Mouse (Mus musculus): ENCODE results near the gene Arhgap25.

Arhgap25 gene

GRCm38 (mm10) chr6:87449534-87449933, 83.5 kb downstream of the Arhgap25 start:
- DNase-seq (ENCODE audit: low read depth, low spot score): no peak

GRCm38 (mm10) chr6:87447217-87447616, 85.8 kb downstream of the Arhgap25 start:
- peak; percentile 27 for DNase-seq (ENCODE audit: low read depth, low spot score)

GRCm38 (mm10) chr6:87445222-87445621, 87.8 kb downstream of the Arhgap25 start:
- DNase-seq (ENCODE audit: low read depth, low spot score): no peak

GRCm38 (mm10) chr6:87443253-87443652, 89.8 kb downstream of the Arhgap25 start:
- DNase-seq (ENCODE audit: low read depth, low spot score): no peak

GRCm38 (mm10) chr6:87436745-87437144, 96.3 kb downstream of the Arhgap25 start:
- DNase-seq (ENCODE audit: low read depth, low spot score): no peak

GRCm38 (mm10) chr6:87435791-87436190, 97.3 kb downstream of the Arhgap25 start:
- no peak for DNase-seq (ENCODE audit: low read depth, low spot score)

GRCm38 (mm10) chr6:87428487-87429044, 104.5 kb downstream of the Arhgap25 start, which contains the start of gene Bmp10:
Gene Bmp10 (plus strand): TSS chr6:87428994.
- DNase-seq (ENCODE audit: low read depth, low spot score): no peak

- DNase-seq (ENCODE audit: low read depth, low spot score): no peak
Observed at GRCm38 (mm10) chr6:87427616-87428015, 105.4 kb downstream of the Arhgap25 start.

GRCm38 (mm10) chr6:87426954-87427353, 106.1 kb downstream of the Arhgap25 start:
- no peak for DNase-seq (ENCODE audit: low read depth, low spot score)

GRCm38 (mm10) chr6:87424037-87424816, 108.8 kb downstream of the Arhgap25 start:
- no peak for DNase-seq (ENCODE audit: low read depth, low spot score)

GRCm38 (mm10) chr6:87422304-87422703, 110.8 kb downstream of the Arhgap25 start:
- no peak for DNase-seq (ENCODE audit: low read depth, low spot score)

GRCm38 (mm10) chr6:87412011-87412410, 121.0 kb downstream of the Arhgap25 start:
- no peak for DNase-seq (ENCODE audit: low read depth, low spot score)

All from CD4-positive, CD25-positive, alpha-beta regulatory T cell, adult 2 months (primary cell).